Mouse (Mus musculus) embryonic facial prominence, embryonic 12.5 days (tissue): Measurements from ENCODE around the gene Tsn. TPM values are rescaled to one million over a fixed set of nuclear protein-coding genes. Genes with fewer than 3 reads are reported as not detected.

ENCODE experiments used
- ATAC-seq: fragments of 200-750 bp; cut with Nextera tagmentation; 2 replicates; pipeline ENCODE4 v1.8.0; 2017; ENCODE audit not compliant: insufficient number of reproducible peaks, insufficient read depth, low FRiP score, low TSS enrichment
- H3K27ac ChIP-seq: fragments of 300-500 bp; sonication (generic); 2 replicates; pipeline ENCODE4 v1.5.1; 2016; ENCODE audit warnings: mild to moderate bottlenecking
- H3K27me3 ChIP-seq: fragments of 300-500 bp; sonication (generic); 2 replicates; pipeline ENCODE4 v1.6.1; 2016; ENCODE audit warnings: mild to moderate bottlenecking, moderate library complexity
- H3K36me3 ChIP-seq: fragments of 300-500 bp; sonication (generic); 2 replicates; pipeline ENCODE4 v1.6.1; 2016; ENCODE audit warnings: mild to moderate bottlenecking
- H3K4me1 ChIP-seq: fragments of 300-500 bp; sonication (generic); 2 replicates; pipeline ENCODE4 v1.6.1; 2016
- H3K4me2 ChIP-seq: fragments of 300-500 bp; sonication (generic); replicated peaks from 2 replicates; pipeline ENCODE4 v1.6.1; 2016; ENCODE audit warnings: mild to moderate bottlenecking, moderate library complexity
- H3K4me3 ChIP-seq: fragments of 300-500 bp; sonication (generic); 2 replicates; pipeline ENCODE4 v1.5.1; 2016; ENCODE audit warnings: mild to moderate bottlenecking
- H3K9ac ChIP-seq: fragments of 300-500 bp; sonication (generic); 2 replicates; pipeline ENCODE4 v1.6.1; 2016; ENCODE audit warnings: mild to moderate bottlenecking, moderate library complexity
- H3K9me3 ChIP-seq: fragments of 300-500 bp; sonication (generic); 2 replicates; pipeline ENCODE4 v1.6.1; 2016; ENCODE audit warnings: mild to moderate bottlenecking, moderate library complexity
- WGBS: fragments of 180-500 bp; shearing (Covaris S2); methylation state at CpG from one replicate; pipeline ENCODE4 v1.1.7; 2016; 5-methylcytosine and 5-hydroxymethylcytosine counted together
- polyA plus RNA-seq: library from polyadenylated mRNA; unstranded; fragments of >200 nt; fragmentation: Nextera tagmentation; extraction: Ambion mirVana; gene quantifications from 2 replicates; pipeline ENCODE4 v1.2.1, GENCODE M21; 2016

Tsn gene
- polyA plus RNA-seq, 1 experiment from 2014 or later: 376 TPM

GRCm38 (mm10) chr1:118297719-118298118 is 13.8 kb downstream of the Tsn start:
- H3K27me3 ChIP-seq: no peaks in the 10 kb centered on the region
- no peak overlapping the region for H3K27ac ChIP-seq
- no peak for ATAC-seq
- peaks cover 64% of the 10 kb centered on the region for H3K36me3 ChIP-seq
- H3K4me3 ChIP-seq: no peak overlapping the region
- 88% methylated on average over 2 of the region's 2 CpGs for WGBS
- no peaks in the 10 kb centered on the region for H3K9me3 ChIP-seq
- no peak overlapping the region for H3K9ac ChIP-seq
- no peak overlapping the region for H3K4me2 ChIP-seq
- H3K4me1 ChIP-seq: no peaks in the 10 kb centered on the region

GRCm38 (mm10) chr1:118296673-118297072 is 14.9 kb downstream of the Tsn start:
- H3K4me2 ChIP-seq: no peak overlapping the region
- H3K9ac ChIP-seq: no peak overlapping the region
- WGBS: 83% methylated on average over 3 of the region's 3 CpGs
- H3K27ac ChIP-seq: no peak overlapping the region
- no peaks in the 10 kb centered on the region for H3K27me3 ChIP-seq
- H3K4me1 ChIP-seq: no peaks in the 10 kb centered on the region
- H3K36me3 ChIP-seq: peaks cover 56% of the 10 kb centered on the region
- no peak for ATAC-seq
- H3K9me3 ChIP-seq: no peaks in the 10 kb centered on the region
- no peak overlapping the region for H3K4me3 ChIP-seq

GRCm38 (mm10) chr1:118294826-118295225 is 16.7 kb downstream of the Tsn start:
- no peak for ATAC-seq
- Histone ChIP-seq H3K4me1 (no peaks in the 10 kb centered on the region), H3K27ac (no peak overlapping the region), H3K4me2 (no peak overlapping the region), H3K9me3 (no peaks in the 10 kb centered on the region), H3K36me3 (peaks cover 44% of the 10 kb centered on the region), H3K9ac (no peak overlapping the region), H3K4me3 (no peak overlapping the region), H3K27me3 (no peaks in the 10 kb centered on the region)
- WGBS: 74% methylated on average over 5 of the region's 5 CpGs

GRCm38 (mm10) chr1:118294192-118294591 is 17.3 kb downstream of the Tsn start:
- Histone ChIP-seq H3K9me3 (no peaks in the 10 kb centered on the region), H3K4me3 (no peak overlapping the region), H3K27me3 (no peaks in the 10 kb centered on the region), H3K9ac (no peak overlapping the region), H3K4me1 (no peaks in the 10 kb centered on the region), H3K36me3 (peaks cover 41% of the 10 kb centered on the region), H3K4me2 (no peak overlapping the region), H3K27ac (no peak overlapping the region)
- WGBS: 97% methylated on average over 3 of the region's 3 CpGs
- no peak for ATAC-seq

GRCm38 (mm10) chr1:118292291-118292690 is 19.2 kb downstream of the Tsn start:
- H3K27ac ChIP-seq: no peak overlapping the region
- no peak overlapping the region for H3K9ac ChIP-seq
- no peaks in the 10 kb centered on the region for H3K4me1 ChIP-seq
- H3K4me3 ChIP-seq: no peak overlapping the region
- WGBS: 84% methylated on average over 4 of the region's 4 CpGs
- H3K36me3 ChIP-seq: peaks cover 23% of the 10 kb centered on the region
- H3K9me3 ChIP-seq: no peaks in the 10 kb centered on the region
- ATAC-seq: no peak
- no peaks in the 10 kb centered on the region for H3K27me3 ChIP-seq
- H3K4me2 ChIP-seq: no peak overlapping the region

GRCm38 (mm10) chr1:118275139-118275538 is 36.4 kb downstream of the Tsn start:
- Histone ChIP-seq H3K4me3 (no peak overlapping the region), H3K9ac (no peak overlapping the region), H3K27me3 (no peaks in the 10 kb centered on the region), H3K4me2 (no peak overlapping the region), H3K4me1 (no peaks in the 10 kb centered on the region), H3K36me3 (no peaks in the 10 kb centered on the region), H3K27ac (no peak overlapping the region), H3K9me3 (no peaks in the 10 kb centered on the region)
- no peak for ATAC-seq
- WGBS: 17% methylated on average over 2 of the region's 2 CpGs

- H3K36me3 ChIP-seq: no peaks in the 10 kb centered on the region
- no peak overlapping the region for H3K27ac ChIP-seq
- no peaks in the 10 kb centered on the region for H3K4me1 ChIP-seq
- H3K27me3 ChIP-seq: no peaks in the 10 kb centered on the region
- no peak overlapping the region for H3K9ac ChIP-seq
- no peak overlapping the region for H3K4me3 ChIP-seq
- no peak for ATAC-seq
- H3K9me3 ChIP-seq: no peaks in the 10 kb centered on the region
- WGBS: 53% methylated on average over 2 of the region's 2 CpGs
- no peak overlapping the region for H3K4me2 ChIP-seq
These were observed 59.6 kb downstream of the Tsn start for GRCm38 (mm10) chr1:118251931-118252330.

Other genes with a start within 250 kb of the Tsn start
- gene Gm29106, start 135.2 kb downstream of the Tsn start, polyA plus RNA-seq: 0.35 and 0.38 TPM in 2 replicates
- gene Nifk, start 10.1 kb upstream of the Tsn start, polyA plus RNA-seq: 85.3 and 89.9 TPM in 2 replicates
- gene Clasp1, start 77.3 kb upstream of the Tsn start, polyA plus RNA-seq: 79.7 and 81.1 TPM in 2 replicates